Mouse (Mus musculus) erythroid progenitor cell, adult 5-6 weeks (primary cell): Measurements from ENCODE around the gene Tph1. TPM values are rescaled to one million over a fixed set of nuclear protein-coding genes. Genes with fewer than 3 reads are reported as not detected.
"Not testable (repeated sequence)": the region's sequence is repeated elsewhere in the genome, so short reads cannot be mapped to it uniquely, and the experiment has no call there.

Experiments
- ATAC-seq: replicated peaks from 2 replicates; pipeline ENCODE4 v1.8.0; 2016; ENCODE audit warnings: moderate number of reproducible peaks, mild to moderate bottlenecking, moderate TSS enrichment, inconsistent platforms; ENCODE audit not compliant: poor library complexity, low FRiP score, severe bottlenecking
- total RNA-seq, 2 experiments: library from RNA; stranded (forward) in 1 of 2; stranded (reverse) in 1 of 2; fragments of 150-400 nt in 1 of 2; fragments of 186-747, 209-891 nt in 1 of 2; gene quantifications; 2 replicates each; pipeline versions ENCODE4 v1.2.3 to v1.2.4; 2015 to 2017; ENCODE audit warnings: low replicate concordance in 2 of 2

The Tph1 gene
- total RNA-seq, 2 experiments from 2014 or later = not detected

GRCm38 (mm10) chr7:46652279-46652678 is 20.1 kb downstream of the Tph1 start:
- no peak for ATAC-seq

GRCm38 (mm10) chr7:46650231-46650630 is 22.1 kb downstream of the Tph1 start:
- not testable (repeated sequence) for ATAC-seq

GRCm38 (mm10) chr7:46648431-46649140 is 23.8 kb downstream of the Tph1 start:
- no peak for ATAC-seq

GRCm38 (mm10) chr7:46643172-46643571 is 29.2 kb downstream of the Tph1 start:
- no peak for ATAC-seq

GRCm38 (mm10) chr7:46640062-46640461 is 32.3 kb downstream of the Tph1 start:
- no peak for ATAC-seq

- peak; percentile 98 for ATAC-seq
These were observed 32.7 kb downstream of the Tph1 start, which contains the start of gene Sergef for GRCm38 (mm10) chr7:46639692-46640031. TSS of gene Sergef (minus strand) at chr7:46639807.

- ATAC-seq = no peak
These were observed 33.2 kb downstream of the Tph1 start for GRCm38 (mm10) chr7:46638889-46639691.

- no peak for ATAC-seq
These were observed 43.9 kb downstream of the Tph1 start for GRCm38 (mm10) chr7:46628375-46628975.

GRCm38 (mm10) chr7:46623979-46624378 is 48.4 kb downstream of the Tph1 start:
- no peak for ATAC-seq

GRCm38 (mm10) chr7:46618416-46619110 is 53.8 kb downstream of the Tph1 start:
- no peak for ATAC-seq

GRCm38 (mm10) chr7:46616429-46617005 is 55.8 kb downstream of the Tph1 start:
- no peak for ATAC-seq

GRCm38 (mm10) chr7:46615256-46615977 is 56.9 kb downstream of the Tph1 start:
- no peak for ATAC-seq

GRCm38 (mm10) chr7:46614263-46614662 is 58.1 kb downstream of the Tph1 start:
- no peak for ATAC-seq

GRCm38 (mm10) chr7:46613091-46613490 is 59.2 kb downstream of the Tph1 start:
- no peak for ATAC-seq

- no peak for ATAC-seq
These were observed 59.9 kb downstream of the Tph1 start for GRCm38 (mm10) chr7:46612421-46612937.

- no peak for ATAC-seq
These were observed 60.4 kb downstream of the Tph1 start for GRCm38 (mm10) chr7:46611970-46612369.

GRCm38 (mm10) chr7:46609317-46609716 is 63.0 kb downstream of the Tph1 start:
- ATAC-seq = no peak

- no peak for ATAC-seq
These were observed 64.8 kb downstream of the Tph1 start for GRCm38 (mm10) chr7:46607428-46608055.

GRCm38 (mm10) chr7:46607031-46607426 is 65.3 kb downstream of the Tph1 start:
- no peak for ATAC-seq
